Mouse (Mus musculus): ENCODE measurements at regions not wholly inside any gene's neighbourhood (a gene's known extent, or its start where the extent isn't known, plus 50 kb on each side); places are given as distances from the start of the nearest gene placed in this dataset.

DNA sequence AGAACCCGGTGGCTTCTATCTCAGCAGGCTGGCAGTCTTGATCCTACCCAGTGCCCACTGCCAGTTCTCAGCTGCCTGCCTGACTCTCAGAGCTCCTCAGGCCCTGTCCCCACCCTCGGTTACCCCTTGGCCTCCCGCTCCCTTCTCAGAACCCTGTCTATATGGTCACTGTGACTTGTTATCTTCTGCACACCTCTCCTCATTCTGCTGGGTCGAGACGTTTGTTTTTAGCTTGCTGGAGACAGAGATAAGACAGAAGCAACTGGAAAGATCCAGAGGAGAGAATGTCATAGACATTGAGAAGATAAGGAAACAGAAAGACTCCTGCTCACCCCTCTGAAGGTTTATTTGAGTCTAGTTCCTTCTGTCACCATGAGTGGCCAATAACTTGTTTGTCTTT lies 53.8 kb upstream of the Phc1 start:
- no peak for DNase-seq (ENCODE audit: low spot score in 2 of 2)

DNA sequence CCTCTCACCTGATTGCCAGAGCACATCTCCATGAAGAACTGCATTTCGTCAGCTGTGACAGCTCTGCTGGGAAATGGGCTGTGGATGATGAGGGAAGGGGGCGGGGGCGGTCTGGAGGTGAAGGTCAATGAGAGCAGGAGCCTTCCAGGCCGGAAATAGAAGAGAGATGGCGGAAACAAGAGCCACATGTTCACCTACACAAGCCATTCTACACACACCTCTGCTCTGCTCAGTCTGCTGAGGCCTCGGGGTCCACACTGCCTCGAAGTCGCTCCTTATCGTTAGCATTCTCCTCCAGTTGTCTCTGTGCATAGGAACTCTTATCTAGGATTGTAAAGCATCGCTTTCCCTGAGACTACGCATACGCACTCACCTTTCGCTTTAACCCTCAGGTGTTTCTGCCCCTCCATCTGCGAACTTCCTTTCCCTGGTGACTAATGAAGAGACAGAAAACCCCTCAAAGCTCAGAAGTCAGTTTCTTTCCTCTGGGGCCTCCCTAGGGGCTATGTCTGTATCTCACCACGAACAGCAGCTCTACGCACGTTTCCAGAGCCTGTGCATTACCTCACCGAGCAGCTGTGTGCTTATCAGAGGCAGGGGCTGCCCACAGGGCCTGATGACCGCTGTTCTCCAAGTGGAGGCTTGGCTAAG lies 53.0 kb upstream of the Phc1 start:
- DNase-seq (ENCODE audit: low spot score in 2 of 2): no peak

DNA sequence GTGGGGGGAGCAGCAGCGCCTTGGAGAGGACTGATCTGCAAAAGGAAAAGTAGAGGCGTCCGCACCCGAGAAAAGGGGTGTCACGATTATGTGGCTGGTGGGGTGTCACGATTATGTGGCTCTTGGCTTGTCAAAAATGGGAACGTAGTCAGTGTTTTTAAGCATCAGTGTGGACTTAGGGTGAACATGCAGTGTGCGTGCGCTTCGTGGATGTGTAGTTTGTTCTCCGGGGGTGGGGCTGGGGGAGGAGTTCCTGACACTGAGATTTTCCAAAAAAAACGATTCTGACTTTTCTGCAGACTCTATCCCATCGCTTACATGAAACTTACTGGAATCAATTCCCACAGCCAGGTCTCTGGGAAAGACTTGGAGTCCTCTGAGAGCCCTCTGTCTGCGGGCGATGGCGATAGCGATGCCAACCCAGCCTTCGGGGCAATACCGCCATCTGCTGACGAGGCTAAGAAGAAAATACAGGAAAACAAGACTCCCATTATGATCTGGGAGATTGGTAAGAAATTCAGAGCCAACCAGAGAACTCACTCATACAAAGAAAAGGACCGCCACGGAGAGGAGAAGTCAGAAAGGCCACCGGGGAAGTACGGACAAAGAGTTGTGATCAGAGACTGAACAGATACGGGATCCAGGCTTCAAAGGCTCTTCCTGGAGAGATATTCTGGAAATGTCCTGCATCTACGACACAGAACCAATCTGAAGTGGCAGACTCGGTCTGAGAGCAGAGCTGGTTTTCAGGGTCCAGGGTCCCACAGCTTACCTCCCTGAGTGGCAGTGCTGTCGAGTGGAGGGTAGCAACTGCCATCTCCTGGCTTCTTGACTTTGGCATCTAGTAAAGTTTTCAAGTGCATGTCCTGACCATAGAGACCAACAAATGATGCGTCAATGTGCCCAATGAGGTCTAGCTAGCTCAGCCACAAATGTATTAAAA lies 51.6 kb upstream of the Phc1 start:
- peak; percentile 17 to 47 for DNase-seq (ENCODE audit: low spot score in 2 of 2)

DNA sequence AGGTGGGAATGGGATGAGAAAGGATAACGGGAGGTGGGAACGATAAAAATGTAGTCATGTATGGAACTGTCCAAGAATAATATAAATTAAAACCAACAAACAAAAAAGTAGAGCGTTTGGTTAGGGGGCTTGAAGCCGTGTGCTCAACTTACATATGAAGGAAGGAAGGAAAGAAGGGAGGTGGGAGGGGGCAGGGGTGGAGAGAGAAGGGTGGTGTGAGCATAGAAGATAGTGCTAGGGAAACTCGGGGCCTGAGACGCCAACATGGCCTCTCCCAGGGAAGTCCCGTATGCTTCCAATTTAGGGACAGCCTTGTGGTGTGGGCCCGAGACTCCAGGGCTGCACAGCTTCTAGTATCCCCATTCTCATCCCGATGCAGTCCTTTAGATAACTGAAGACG lies 50.8 kb upstream of the Phc1 start:
- DNase-seq (ENCODE audit: low spot score in 2 of 2): no peak

DNA sequence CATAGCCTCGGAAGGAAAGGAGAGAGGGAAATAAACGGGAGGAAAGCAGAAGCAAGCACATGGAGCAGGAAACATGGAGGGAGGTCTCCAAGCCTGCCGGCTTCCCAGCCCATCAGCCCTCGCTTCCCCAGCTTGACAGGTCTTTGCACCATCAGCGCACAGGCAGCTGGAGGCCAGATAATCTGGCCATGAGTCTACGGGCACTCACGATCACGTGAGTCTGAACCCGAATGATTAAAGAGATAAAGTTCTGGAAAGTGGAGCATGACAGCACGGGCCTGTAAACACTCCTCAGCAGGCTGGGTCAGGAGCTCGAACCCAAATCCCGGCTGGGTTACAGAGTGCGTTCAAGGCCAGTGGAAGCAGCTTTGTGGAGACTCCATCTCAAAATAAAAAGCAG lies 50.4 kb upstream of the Phc1 start:
- no peak for DNase-seq (ENCODE audit: low spot score in 2 of 2)
